Mouse (Mus musculus) inflammation-experienced regulatory T-cells, adult 16 weeks (primary cell): ENCODE results near the gene Rbms2. TPM values are rescaled to one million over a fixed set of nuclear protein-coding genes. Genes with fewer than 3 reads are reported as not detected.

Experiments
- polyA plus RNA-seq: library from polyadenylated mRNA; unstranded; fragments of 100-300 nt; shearing (Covaris generic); gene quantifications from one replicate; pipeline ENCODE4 v1.2.1, GENCODE M21; 2017

Rbms2 gene
- 35.0 TPM for polyA plus RNA-seq

GRCm38 (mm10) chr10:128179989-128180388 is at the start of gene Rbms2:
TSS of gene Rbms2 (minus strand) at chr10:128180297.

GRCm38 (mm10) chr10:128225538-128225937 is 45.4 kb upstream of the Rbms2 start, which contains the start of gene Mip:
TSS of gene Mip (plus strand) at chr10:128225838.

GRCm38 (mm10) chr10:128211390-128212108 is 31.5 kb upstream of the Rbms2 start, which contains the start of gene Spryd4:
TSS of gene Spryd4 (minus strand) at chr10:128211807.

GRCm38 (mm10) chr10:128194024-128194550 is 14.0 kb upstream of the Rbms2 start, which contains the start of gene Gls2:
TSS of gene Gls2 (plus strand) at chr10:128194457.

GRCm38 (mm10) chr10:128091564-128092505 is 88.3 kb downstream of the Rbms2 start, which contains the start of gene Baz2a:
TSS of gene Baz2a (plus strand) at chr10:128091577.

GRCm38 (mm10) chr10:128082880-128083421 is 97.1 kb downstream of the Rbms2 start, which contains the start of gene Atp5b:
TSS of gene Atp5b (plus strand) at chr10:128083273.

Other genes with a start within 250 kb of the Rbms2 start
- gene Hsd17b6, start 172.7 kb downstream of the Rbms2 start, polyA plus RNA-seq: not detected
- gene Prim1, start 165.1 kb downstream of the Rbms2 start, polyA plus RNA-seq: 20.1 TPM
- 504 TPM for gene Naca, start 144.7 kb downstream of the Rbms2 start, polyA plus RNA-seq
- gene Ptges3, start 121.3 kb downstream of the Rbms2 start, polyA plus RNA-seq: 96.7 TPM
- gene Atp5b, start 97.0 kb downstream of the Rbms2 start, polyA plus RNA-seq: 1,266 TPM
- 88.0 TPM for gene Baz2a, start 88.7 kb downstream of the Rbms2 start, polyA plus RNA-seq
- 0.48 TPM for gene Gls2, start 14.2 kb upstream of the Rbms2 start, polyA plus RNA-seq
- gene Spryd4, start 31.5 kb upstream of the Rbms2 start, polyA plus RNA-seq: 15.4 TPM
- gene Mip, start 45.5 kb upstream of the Rbms2 start, polyA plus RNA-seq: not detected
- gene Timeless, start 51.8 kb upstream of the Rbms2 start, polyA plus RNA-seq: 27.6 TPM
- not detected for gene Apon, start 73.8 kb upstream of the Rbms2 start, polyA plus RNA-seq
- gene Apof, start 88.4 kb upstream of the Rbms2 start, polyA plus RNA-seq: not detected
- 92.9 TPM for gene Stat2, start 90.3 kb upstream of the Rbms2 start, polyA plus RNA-seq
- gene Il23a, start 118.5 kb upstream of the Rbms2 start, polyA plus RNA-seq: not detected
- 54.5 TPM for gene Pan2, start 123.0 kb upstream of the Rbms2 start, polyA plus RNA-seq
- 151 TPM for gene Cnpy2, start 142.2 kb upstream of the Rbms2 start, polyA plus RNA-seq
- gene Cs, start 157.4 kb upstream of the Rbms2 start, polyA plus RNA-seq: 200 TPM
- gene Coq10a, start 188.7 kb upstream of the Rbms2 start, polyA plus RNA-seq: 12.5 TPM
- 2.0 TPM for gene Ankrd52, start 196.8 kb upstream of the Rbms2 start, polyA plus RNA-seq
- 0.71 TPM for gene Slc39a5, start 220.9 kb upstream of the Rbms2 start, polyA plus RNA-seq
- 130 TPM for gene Nabp2, start 231.2 kb upstream of the Rbms2 start, polyA plus RNA-seq
- gene Rnf41, start 231.4 kb upstream of the Rbms2 start, polyA plus RNA-seq: 58.1 TPM